Mouse (Mus musculus): ENCODE results near the gene Krtcap3. TPM values are rescaled to one million over a fixed set of nuclear protein-coding genes. Genes with fewer than 3 reads are reported as not detected.

The Krtcap3 gene
- polyA plus RNA-seq, 1 experiment, result 0.14 TPM

DNA sequence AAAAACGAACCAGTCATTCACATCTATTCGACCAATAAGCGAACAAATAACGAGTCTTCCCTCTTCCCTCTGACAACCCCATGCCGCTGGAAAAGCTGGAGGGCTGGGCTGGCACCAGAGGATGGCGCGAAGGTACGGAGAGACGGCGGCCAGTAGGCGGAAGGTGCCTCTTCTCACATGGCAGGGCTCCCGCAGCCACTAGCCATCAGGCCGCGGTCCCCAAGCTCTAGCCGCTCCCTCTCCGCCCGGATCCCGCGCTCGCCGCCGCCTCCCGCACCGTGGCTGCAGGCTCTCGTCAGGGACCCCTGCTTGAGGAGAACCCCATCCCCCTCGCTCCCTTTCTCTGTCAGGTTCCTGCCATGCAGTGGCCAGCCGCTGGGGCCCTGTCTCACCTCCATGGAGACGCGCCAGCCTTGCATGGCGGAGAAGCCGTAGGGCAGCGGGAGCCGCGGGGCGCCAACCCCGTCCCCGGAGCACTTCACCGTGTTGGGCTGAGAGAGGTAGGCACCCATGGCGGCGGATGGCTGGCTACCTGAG, 31.5 kb upstream of the Krtcap3 start:
- H3K27me3 ChIP-seq (ENCODE audit: control insufficient read depth), result no peaks in the 10 kb centered on the region
- H3K4me1 ChIP-seq (ENCODE audit: control insufficient read depth), result peaks cover 50% of the 10 kb centered on the region
- H3K4me3 ChIP-seq (replicated peaks), result peak overlapping the region; percentile 68
- TF ChIP-seq TAL1 (IDR thresholded peaks at IDR 0.05; ENCODE audit: low read length), result no peak
- no peak for TF ChIP-seq GATA1 (IDR thresholded peaks at IDR 0.05; ENCODE audit: low read length)
- peaks cover 23% of the 10 kb centered on the region for H3K36me3 ChIP-seq (ENCODE audit: control insufficient read depth)
- no peaks in the 10 kb centered on the region for H3K9me3 ChIP-seq (ENCODE audit: control insufficient read depth, low read length)

DNA sequence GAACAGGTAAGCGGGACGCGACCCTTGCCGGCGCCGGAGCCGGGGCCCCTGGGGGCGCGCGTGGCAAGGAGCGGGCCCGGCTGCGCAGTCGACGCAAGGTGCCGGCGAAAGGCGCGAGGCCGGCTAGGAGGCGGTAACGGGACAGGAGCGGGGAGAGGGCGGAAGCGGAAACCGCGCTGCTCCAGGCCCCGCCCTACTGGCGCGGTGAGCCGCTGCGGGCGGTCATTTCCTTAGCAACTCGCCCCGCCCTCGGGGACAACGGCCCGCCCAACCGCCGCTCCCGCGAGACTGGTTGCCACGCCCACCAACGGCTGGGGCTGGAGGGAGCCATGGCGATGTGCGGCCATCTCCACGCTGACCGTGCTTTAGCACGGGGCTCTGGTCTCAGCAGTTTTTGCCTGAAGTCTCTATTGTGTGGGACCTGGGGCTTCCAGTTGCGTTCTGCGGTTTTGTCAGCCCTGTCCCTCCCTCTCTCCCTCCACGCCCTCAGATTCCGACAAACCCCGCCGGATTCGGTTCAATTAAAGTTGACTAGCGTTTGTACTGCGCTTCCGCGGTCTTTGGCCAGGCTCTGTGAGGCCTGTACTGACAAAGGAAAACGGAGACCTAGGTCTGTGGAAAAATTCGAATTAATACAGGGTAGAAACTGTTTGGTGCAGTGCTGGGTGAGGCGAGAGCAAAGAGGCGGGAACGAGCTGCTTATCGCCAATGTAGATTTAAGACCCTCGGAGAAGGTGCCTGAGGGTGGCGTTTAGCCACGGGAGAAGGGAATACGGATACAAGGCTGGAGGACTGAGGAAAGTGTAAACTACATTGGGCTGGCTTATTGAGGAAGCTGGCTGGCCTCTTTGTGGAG, 30.8 kb upstream of the Krtcap3 start, which contains the start of gene Ppm1g:
Gene Ppm1g (minus strand): TSS at position 240 of the 856 bp plus-strand sequence.
- no peaks in the 10 kb centered on the region for H3K27me3 ChIP-seq (ENCODE audit: control insufficient read depth)

DNA sequence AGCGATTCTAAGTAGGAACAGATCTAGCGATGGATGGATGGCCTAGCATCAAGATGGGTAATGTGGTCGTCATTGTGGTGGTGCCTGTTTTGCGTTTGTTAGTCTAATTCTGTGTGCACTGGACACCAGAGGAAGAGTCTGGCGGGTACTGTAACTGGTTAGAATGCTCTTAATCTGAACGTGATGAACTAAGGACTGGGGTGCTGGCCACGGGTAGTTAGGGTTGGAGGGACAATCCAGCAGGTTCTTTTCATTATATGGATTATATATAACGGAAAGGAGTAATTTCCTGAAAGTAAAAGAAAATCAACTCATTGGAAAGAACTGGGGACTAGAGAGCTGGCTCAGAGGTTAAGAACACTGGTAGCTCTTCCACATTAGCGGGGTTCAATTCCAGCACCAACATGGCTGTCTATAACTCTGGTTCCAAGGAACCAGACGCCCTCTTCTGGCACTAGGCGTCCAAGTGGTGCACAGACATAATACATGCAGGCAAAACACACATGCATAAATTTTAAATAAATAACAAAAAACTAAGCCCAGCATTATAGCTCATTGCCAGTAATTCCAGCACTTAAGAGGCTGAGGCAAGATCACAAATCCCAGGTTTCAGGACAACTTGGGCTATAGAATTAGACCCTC, 30.1 kb upstream of the Krtcap3 start:
- no peaks in the 10 kb centered on the region for H3K9me3 ChIP-seq (ENCODE audit: control insufficient read depth, low read length)
- no peaks in the 10 kb centered on the region for H3K27me3 ChIP-seq (ENCODE audit: control insufficient read depth)
- H3K4me3 ChIP-seq (replicated peaks), result peak overlapping the region; percentile 68
- no peak for TF ChIP-seq GATA1 (IDR thresholded peaks at IDR 0.05; ENCODE audit: low read length)
- TF ChIP-seq TAL1 (IDR thresholded peaks at IDR 0.05; ENCODE audit: low read length), result no peak
- peaks cover 38% of the 10 kb centered on the region for H3K4me1 ChIP-seq (ENCODE audit: control insufficient read depth)
- H3K36me3 ChIP-seq (ENCODE audit: control insufficient read depth), result peaks cover 9% of the 10 kb centered on the region

More for the DNA sequence above, 30.8 kb upstream of the Krtcap3 start, which contains the start of gene Ppm1g:
- peaks cover 44% of the 10 kb centered on the region for H3K4me1 ChIP-seq (ENCODE audit: control insufficient read depth)
- H3K4me3 ChIP-seq (replicated peaks), result peak within 1 kb of the TSS; percentile 68
- H3K9me3 ChIP-seq (ENCODE audit: control insufficient read depth, low read length), result no peaks in the 10 kb centered on the region
- H3K36me3 ChIP-seq (ENCODE audit: control insufficient read depth), result peaks cover 16% of the 10 kb centered on the region
- TF ChIP-seq TAL1 (IDR thresholded peaks at IDR 0.05; ENCODE audit: low read length), result no peak
- TF ChIP-seq GATA1 (IDR thresholded peaks at IDR 0.05; ENCODE audit: low read length), result no peak

DNA sequence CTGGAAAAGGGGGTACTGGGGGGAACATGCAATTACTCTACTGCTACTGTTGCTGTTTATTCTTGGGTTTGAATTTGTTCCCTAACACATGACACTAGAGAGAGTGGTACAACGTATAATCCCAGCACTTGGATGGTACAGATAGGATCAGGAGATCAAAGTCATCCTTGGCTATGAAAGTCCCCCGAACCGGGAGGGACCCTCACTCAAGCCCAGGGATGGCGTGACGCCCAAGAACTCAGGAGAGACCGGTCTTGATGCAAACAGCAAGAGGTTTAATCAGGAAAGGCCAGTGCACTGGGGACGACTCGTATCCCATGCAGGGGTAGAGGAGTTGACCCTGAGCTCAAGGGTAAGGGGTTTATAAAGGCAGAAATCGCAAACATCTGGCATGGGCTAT, 28.8 kb upstream of the Krtcap3 start:
- TF ChIP-seq TAL1 (IDR thresholded peaks at IDR 0.05; ENCODE audit: low read length) (no peak), GATA1 (IDR thresholded peaks at IDR 0.05; ENCODE audit: low read length) (no peak)
- no peak overlapping the region for H3K4me3 ChIP-seq (replicated peaks)
- H3K36me3 ChIP-seq (ENCODE audit: control insufficient read depth), result peaks cover under 1% of the 10 kb centered on the region
- no peaks in the 10 kb centered on the region for H3K27me3 ChIP-seq (ENCODE audit: control insufficient read depth)
- peaks cover 30% of the 10 kb centered on the region for H3K4me1 ChIP-seq (ENCODE audit: control insufficient read depth)
- H3K9me3 ChIP-seq (ENCODE audit: control insufficient read depth, low read length), result no peaks in the 10 kb centered on the region

DNA sequence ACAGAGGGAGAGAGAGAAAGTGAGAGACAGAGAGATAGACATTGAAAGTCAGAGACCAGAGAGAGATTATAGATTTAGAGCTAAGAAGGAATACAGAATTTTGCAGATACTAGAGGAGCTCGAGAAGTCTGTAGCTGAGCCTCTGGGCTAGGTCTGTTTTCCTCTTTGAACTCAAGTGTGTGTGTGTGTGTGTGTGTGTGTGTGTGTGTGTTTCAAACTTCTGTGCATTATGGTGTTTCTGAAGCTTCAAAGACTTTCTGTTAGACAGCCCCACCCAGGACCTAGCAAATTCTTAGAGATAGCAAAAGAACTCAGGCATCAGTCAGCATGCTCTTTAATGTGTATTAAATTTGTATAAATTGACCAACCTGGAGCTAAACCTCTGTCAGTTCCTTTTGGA, 24.9 kb upstream of the Krtcap3 start:
- Histone ChIP-seq H3K4me3 (replicated peaks) (no peak overlapping the region), H3K9me3 (ENCODE audit: control insufficient read depth, low read length) (no peaks in the 10 kb centered on the region), H3K4me1 (ENCODE audit: control insufficient read depth) (peaks cover 4% of the 10 kb centered on the region), H3K27me3 (ENCODE audit: control insufficient read depth) (0 out of 2 replicates have a peak, but pooled peaks cover 2% of the 10 kb centered on the region), H3K36me3 (ENCODE audit: control insufficient read depth) (no peaks in the 10 kb centered on the region)
- no peak for TF ChIP-seq GATA1 (IDR thresholded peaks at IDR 0.05; ENCODE audit: low read length)
- TF ChIP-seq TAL1 (IDR thresholded peaks at IDR 0.05; ENCODE audit: low read length), result no peak

DNA sequence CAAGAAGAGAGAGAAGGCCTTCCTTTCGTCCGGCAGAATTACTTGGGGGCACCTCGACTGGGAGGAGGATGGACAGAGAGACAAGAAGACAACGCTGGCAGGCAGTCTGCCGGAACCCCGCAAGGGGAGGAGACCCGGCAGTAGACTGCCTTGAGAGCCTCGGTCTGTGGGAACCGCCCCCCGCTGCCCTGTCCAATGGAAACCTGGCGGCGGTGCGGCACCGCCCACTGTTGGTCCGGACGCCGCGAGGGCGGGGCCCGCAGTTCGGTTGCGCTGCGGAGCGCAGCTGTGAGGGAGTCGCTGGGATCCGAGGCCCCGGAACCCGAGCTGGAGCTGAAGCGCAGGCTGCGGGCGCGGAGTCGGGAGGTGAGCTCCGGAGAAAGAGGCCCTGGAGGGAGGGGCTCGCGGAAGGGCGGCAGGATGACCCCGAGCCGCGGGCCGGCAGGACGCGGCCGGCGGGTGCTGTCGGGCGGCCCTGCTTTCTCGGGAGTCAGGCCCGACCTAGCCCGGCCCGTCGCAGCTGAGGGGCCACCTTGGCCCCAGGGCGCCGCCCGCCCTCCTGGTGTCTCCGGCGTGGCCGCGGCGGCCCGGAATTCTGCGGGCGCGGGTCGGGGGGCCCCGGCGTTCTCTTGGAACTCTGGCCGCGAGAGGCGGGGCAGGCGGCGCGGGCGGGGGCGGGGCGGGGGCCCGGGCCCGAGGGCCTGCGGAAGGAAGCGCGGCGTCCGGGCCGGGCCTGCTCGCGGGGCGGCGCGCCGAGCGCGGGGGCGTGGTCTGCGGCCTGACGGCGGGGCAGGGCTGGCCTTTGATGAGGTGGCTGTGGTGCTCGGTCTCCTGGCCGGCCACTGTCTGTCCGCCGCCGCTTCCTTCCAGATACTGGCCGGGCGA, 10.6 kb upstream of the Krtcap3 start, which contains the start of the genes Nrbp1 and Gm9970:
Gene Nrbp1 (plus strand): TSS at position 228 of the 885 bp plus-strand sequence.
Gene Gm9970 (minus strand): TSS at position 596 of the 885 bp plus-strand sequence.
- TF ChIP-seq GATA1 (IDR thresholded peaks at IDR 0.05; ENCODE audit: low read length) (no peak), TAL1 (IDR thresholded peaks at IDR 0.05; ENCODE audit: low read length) (no peak)
- peaks cover 24% of the 10 kb centered on the region for H3K36me3 ChIP-seq (ENCODE audit: control insufficient read depth)
- H3K4me3 ChIP-seq (replicated peaks), result peak within 1 kb of the TSS; percentile 94
- no peaks in the 10 kb centered on the region for H3K9me3 ChIP-seq (ENCODE audit: control insufficient read depth, low read length)
- H3K27me3 ChIP-seq (ENCODE audit: control insufficient read depth), result peaks cover 5% of the 10 kb centered on the region
- peaks cover 29% of the 10 kb centered on the region for H3K4me1 ChIP-seq (ENCODE audit: control insufficient read depth)

DNA sequence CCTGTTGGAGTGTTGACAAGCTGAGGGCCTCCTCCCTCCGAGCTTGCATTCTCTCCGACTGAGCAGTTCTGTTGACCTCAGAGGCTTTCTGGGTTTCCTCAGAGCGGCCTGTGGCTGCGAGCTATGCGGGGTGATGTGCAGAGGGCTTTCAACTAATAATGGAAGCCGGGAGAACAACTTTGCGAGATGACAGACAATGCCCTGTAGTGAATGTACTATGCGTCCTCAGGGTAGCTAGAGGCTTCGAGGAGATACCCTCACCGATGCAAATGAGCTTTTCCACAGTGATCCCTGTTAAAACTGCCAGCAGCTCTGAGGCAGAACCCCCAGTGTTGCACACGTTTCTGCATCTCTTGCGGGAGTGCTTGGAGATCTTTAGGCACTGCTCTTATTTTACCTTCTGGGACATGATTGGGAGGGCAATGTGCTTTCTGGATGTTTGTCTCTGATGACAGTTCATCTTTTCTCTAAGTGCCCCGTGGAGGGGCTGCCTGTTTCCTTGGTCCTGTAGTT, 9.9 kb upstream of the Krtcap3 start:
- Histone ChIP-seq H3K9me3 (ENCODE audit: control insufficient read depth, low read length) (no peaks in the 10 kb centered on the region), H3K4me3 (replicated peaks) (peak overlapping the region; percentile 94), H3K27me3 (ENCODE audit: control insufficient read depth) (peaks cover 2% of the 10 kb centered on the region; the same call in 1 of the 2 replicates), H3K4me1 (ENCODE audit: control insufficient read depth) (peaks cover 29% of the 10 kb centered on the region), H3K36me3 (ENCODE audit: control insufficient read depth) (peaks cover 31% of the 10 kb centered on the region)
- TF ChIP-seq GATA1 (IDR thresholded peaks at IDR 0.05; ENCODE audit: low read length) (no peak), TAL1 (IDR thresholded peaks at IDR 0.05; ENCODE audit: low read length) (no peak)

DNA sequence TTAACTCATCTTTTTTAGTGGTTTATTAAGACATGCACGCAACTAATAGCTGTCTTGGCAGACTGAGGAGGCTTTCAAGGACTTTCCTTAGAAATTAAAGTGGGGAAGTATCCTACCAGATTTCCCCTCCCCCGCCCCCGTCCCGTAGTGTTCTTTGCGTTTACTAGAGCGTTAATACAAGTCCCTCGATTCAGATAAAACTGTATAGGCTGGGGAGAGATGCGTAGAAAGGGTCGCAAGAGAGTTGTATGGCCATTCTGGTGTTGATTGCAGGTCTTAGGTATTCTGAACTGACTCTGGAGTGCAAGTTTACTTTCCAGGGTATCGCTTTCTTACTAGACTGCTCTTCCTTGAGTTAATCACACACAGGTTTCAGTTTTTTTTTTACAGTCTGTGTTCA, 9.3 kb upstream of the Krtcap3 start:
- TF ChIP-seq GATA1 (IDR thresholded peaks at IDR 0.05; ENCODE audit: low read length) (no peak), TAL1 (IDR thresholded peaks at IDR 0.05; ENCODE audit: low read length) (no peak)
- Histone ChIP-seq H3K36me3 (ENCODE audit: control insufficient read depth) (peaks cover 37% of the 10 kb centered on the region), H3K4me1 (ENCODE audit: control insufficient read depth) (peaks cover 29% of the 10 kb centered on the region), H3K27me3 (ENCODE audit: control insufficient read depth) (peaks cover under 1% of the 10 kb centered on the region; the same call in 1 of the 2 replicates), H3K4me3 (replicated peaks) (peak overlapping the region; percentile 94), H3K9me3 (ENCODE audit: control insufficient read depth, low read length) (no peaks in the 10 kb centered on the region)
